Mouse (Mus musculus) heart, adult 11 months (tissue): ENCODE data around the gene Nat8f4.
"Not testable (repeated sequence)": the region's sequence is repeated elsewhere in the genome, so short reads cannot be mapped to it uniquely, and the experiment has no call there.

ENCODE experiments used
- DNase-seq: peaks from one replicate; pipeline ENCODE4 v3.0.0; 2022

Gene Nat8f4

GRCm38 (mm10) chr6:85904642-85905061 lies at the start of gene Nat8f4:
TSS of gene Nat8f4 (minus strand) at chr6:85904884.
- peak; percentile 92 for DNase-seq

DNA sequence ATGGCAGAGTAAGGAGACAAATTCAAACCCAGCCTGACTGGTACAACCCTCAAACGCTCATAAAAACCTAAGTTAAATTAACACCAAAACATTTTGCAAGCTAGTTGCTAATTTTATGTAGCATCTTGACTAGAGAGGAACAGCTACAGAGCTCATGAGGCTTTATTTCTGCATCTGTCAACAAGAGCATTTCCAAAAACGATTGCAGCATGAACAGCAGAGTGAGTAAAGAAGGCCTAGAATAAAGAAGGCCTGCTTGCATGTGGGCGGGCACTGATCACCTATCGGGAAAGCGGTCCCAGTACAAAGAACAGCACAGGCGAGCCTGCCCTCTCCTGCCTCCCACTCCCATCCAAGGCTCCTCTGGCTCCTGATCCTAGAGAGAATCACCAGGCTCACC lies 43.9 kb upstream of the Nat8f4 start:
- no peak for DNase-seq

DNA sequence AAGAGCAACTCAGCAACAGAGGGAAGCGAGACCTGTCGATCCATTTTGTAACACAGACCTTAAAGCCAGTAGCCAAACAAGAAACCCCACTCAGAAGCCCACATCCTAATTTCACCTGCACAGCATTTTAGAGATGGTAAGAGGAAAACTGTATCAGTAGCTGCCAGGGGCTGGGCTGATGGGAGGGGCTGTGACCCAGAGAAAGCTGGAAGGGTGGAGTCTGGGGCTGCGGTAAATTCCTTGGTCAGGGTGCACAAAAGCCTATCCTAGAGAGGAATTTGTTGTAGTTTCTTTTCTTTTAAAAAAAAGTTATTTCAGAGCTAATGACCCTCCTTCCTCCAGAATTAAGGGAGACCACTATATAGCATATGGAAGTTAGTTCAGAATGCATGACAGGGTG lies 37.8 kb upstream of the Nat8f4 start:
- no peak for DNase-seq

DNA sequence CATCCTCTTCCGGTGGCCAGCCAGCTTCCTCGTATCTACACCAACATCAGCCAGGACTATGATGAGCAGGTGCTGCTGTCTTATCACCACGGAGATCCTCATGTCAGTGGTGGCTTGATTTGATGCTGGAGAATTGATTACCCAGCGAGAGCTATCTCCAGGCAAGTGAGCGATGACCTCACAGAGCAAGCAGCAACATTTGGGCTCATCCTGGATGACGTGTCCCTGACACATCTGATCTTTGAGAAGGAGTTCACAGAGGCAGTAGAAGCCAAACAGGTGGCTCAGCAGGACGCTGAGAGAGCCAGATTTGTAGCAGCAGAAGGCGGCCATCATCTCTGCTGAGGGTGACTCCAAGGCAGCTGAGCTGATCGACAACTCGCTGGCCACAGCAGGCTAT lies 34.0 kb upstream of the Nat8f4 start:
- no peak for DNase-seq

DNA sequence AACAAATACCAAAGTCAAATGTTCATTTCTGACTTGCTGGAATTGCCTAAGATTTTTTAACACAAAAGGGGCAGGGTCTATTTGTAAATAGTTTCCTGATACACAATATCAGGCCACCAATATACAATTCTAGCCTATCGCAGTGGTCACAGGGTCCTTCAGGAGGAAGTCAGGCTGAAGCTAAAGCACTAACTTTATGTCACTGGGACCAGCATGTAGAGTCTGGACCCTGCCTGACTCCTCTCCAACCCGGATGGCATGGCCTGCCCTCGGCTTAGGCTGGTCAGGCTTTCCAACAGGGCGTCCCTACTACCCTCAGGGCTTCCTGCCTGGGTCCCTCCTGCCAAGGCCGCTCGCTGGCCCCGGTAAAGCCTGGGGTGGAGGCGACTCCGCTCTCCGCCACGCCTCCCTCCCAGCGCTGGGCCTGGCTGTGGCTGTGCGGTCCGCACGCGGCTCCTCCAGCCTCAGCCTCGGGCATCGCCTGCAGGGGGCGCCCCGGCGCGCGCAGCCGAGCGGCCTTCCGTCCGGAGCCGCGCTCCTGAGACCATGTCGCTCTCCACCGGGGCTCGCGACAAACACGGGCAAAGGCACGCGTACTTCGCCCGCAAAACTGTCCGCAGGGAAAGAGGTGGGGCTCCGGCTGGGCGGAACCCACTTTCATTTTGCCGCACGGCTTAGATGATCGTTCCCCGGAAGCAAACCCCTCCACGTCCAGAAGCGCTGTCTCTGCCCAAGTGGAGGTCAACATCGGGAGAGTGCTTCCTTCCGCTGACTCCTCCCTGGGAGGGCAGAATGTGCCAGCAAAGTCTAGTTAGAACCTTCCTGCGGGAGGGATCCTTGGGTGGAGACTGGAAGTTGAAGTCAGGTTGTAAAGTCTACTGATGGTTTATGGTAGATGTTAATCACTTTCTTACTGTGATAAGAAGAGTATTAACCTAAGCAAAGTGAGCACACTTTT lies 32.1 kb upstream of the Nat8f4 start:
- DNase-seq: peak; percentile 99

DNA sequence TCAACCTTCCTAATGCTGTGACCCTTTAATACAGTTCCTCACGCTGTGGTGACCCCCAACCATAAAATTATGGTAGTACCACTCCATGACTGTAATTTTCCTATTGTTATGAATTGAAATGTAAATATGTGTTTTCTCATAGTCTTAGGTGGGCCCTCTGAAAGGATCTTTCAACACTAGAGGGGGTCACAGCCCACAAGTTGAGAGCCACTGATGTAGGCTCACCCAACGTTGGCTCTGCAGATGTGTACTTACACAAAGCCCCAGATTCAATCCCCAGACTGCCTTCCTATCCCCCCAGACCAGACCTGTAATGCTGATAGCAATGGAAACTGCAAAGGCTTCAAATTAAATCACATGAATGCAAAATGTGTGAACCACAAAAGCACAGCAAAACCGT lies 31.0 kb upstream of the Nat8f4 start:
- peak; percentile 75 for DNase-seq

GRCm38 (mm10) chr6:85934047-85934446 lies 29.4 kb upstream of the Nat8f4 start:
- peak; percentile 68 for DNase-seq

- peak; percentile 64 for DNase-seq
Observed at GRCm38 (mm10) chr6:85929312-85929711, 24.6 kb upstream of the Nat8f4 start.

DNA sequence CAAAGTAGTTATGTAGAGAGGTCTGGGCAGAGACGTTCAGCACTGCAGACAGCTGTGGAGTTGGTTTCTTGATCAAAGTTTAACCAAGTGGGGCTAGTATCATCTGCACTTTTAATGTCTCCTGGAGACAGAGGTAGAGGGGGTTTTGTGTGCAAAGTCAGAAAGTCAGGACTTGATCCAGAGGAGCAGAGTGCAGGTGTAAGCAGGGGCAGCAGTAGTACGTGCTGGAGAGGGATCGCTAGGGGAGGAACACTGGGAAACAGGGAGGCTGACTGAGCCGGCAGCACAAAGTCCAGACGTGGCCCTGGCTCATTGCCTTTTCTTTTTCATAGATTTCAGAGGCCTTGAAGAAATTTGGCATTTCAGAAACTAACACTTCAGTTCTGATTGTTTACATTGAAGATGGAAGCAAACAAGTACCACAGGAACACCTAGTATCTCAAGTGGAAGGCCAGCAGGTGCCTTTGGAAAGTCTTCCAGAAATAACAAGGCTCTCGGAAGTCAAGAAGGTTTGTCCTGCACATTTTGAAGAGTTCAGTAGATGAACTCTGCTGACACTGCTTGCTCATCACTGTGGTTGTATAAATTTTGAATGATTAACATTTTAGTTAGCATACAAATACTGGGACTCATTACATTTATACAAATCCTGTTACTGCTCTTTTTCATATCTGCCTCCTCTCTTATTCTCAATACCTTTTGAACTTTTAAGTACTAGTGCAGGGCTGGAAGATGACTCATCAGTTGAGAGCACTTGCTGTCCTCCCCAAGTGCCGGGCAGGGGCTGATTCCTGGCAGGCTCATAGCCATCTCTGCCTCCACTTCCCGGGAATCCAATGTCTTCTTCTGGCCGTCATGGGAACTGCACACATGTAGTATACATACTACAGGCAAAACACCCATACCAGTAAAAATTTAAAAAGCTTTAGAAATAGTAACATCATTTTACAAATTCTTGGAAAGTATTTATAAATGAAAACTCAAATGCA lies 23.1 kb upstream of the Nat8f4 start:
- DNase-seq: peak; percentile 59

GRCm38 (mm10) chr6:85926709-85927108 lies 22.0 kb upstream of the Nat8f4 start:
- peak; percentile 60 for DNase-seq

GRCm38 (mm10) chr6:85923643-85924042 lies 19.0 kb upstream of the Nat8f4 start:
- DNase-seq: no peak

- no peak for DNase-seq
Observed at GRCm38 (mm10) chr6:85919401-85919800, 14.7 kb upstream of the Nat8f4 start.

DNA sequence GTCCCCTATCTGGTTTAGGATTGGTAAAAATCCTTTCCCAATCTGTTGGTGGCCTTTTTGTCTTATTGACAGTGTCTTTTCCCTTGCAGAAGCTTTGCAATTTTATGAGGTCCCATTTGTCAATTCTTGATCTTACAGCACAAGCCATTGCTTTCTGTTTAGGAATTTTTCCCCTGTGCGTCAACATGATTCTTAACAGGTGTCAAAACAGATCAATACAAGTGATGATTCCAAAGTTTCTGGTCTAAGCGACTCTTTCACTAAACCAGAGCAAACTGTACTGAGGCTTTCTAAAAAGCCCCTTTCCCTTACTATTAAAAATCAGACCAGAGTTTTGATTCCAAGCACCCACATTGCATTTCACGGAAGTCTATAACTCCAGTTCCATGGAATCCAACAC lies 13.7 kb upstream of the Nat8f4 start:
- DNase-seq: not testable (repeated sequence)

DNA sequence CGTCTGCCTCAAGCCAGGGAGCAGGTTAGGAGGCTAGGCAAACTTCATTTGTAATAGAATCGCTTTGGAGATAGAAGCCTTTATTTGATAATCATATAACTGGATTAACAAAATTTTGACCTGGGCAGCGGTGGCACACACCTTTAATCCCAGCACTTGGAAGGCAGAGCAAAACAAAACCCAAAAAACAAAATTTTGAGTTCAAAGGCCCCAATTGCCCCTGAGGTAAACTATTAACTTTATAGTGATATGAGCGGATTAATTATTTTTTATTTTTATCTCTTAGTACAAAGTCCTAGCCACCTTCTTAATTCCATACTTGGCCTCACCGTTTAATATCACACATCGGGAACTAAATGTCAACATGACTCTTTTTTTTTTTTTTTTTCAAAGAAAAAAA lies 11.9 kb upstream of the Nat8f4 start:
- no peak for DNase-seq

DNA sequence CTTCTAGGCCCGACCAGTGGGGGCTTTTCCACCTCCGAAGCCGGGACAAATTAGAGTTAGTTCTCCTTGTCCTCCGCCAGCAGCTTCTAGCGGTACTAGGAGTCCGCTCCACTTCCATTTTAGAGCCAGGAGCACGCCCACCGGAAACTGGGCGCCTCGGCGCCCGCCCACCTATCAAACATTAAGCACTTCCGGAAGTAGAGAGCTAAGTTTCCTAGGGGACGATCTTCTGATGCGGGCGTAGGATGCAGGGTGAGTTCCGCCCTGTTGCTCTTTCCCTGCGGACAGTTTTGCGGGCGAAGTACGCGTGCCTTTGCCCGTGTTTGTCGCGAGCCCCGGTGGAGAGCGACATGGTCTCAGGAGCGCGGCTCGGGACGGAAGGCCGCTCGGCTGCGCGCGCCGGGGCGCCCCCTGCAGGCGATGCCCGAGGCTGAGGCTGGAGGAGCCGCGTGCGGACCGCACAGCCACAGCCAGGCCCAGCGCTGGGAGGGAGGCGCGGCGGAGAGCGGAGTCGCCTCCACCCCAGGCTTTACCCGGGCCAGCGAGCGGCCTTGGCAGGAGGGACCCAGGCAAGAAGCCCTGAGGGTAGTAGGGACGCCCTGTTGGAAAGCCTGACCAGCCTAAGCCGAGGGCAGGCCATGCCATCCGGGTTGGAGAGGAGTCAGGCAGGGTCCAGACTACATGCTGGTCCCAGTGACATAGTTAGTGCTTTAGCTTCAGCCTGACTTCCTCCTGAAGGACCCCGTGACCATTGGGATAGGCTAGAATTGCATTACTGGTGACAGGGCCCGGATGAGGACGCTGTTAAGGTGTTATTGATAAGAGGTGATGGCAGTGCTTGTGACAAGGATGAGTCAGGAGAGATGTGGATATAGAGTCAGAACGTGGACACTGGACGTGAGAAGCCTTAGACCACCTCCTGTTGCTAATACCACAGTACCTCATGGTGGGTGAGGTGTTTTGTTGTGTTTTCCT lies 11.1 kb upstream of the Nat8f4 start, which contains the start of gene Nat8f1:
Gene Nat8f1 (minus strand): TSS at position 149 of the 975 bp plus-strand sequence.
- peak; percentile 99 for DNase-seq

DNA sequence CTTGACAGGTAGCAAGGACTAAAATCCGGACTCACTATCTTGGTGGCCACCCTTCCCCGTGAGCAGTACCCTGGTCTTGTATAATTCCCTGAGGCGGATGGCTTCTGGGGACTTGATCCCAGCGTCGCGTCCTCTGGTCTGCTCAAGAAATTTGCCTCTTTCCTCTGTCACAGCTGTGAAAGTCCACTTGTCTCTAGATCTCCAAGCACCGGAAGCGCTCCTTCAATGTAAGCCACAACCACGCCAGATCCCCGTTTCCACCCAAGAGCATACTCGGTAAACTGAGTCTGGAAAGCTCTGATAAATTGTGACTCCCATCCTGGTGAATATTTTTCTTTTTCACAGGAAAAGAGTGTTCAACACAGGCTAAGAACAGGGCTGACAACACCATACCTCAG lies 10.5 kb upstream of the Nat8f4 start:
- no peak for DNase-seq

DNA sequence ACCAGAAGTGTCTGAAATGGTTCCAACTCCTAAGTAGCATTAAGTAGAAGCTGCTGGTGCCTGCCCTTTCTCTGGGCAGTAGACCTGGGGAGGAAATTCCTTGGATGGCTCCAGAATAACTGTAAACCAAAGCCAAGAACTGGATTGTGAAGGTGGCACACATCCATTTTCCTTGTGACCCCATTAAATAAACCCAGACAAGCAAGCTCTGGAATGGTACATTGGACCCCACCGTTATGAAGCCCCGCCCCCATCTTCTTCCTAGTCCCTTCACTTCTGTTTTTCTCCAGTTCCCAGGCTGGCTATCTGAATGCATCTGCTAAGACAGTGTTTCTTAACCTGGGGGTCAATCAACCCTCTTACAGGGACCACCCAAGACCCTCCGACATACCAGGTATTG lies 6.9 kb upstream of the Nat8f4 start, which contains the start of gene Tprkb:
Gene Tprkb (plus strand): TSS at position 279 of the 400 bp plus-strand sequence.
- no peak for DNase-seq

DNA sequence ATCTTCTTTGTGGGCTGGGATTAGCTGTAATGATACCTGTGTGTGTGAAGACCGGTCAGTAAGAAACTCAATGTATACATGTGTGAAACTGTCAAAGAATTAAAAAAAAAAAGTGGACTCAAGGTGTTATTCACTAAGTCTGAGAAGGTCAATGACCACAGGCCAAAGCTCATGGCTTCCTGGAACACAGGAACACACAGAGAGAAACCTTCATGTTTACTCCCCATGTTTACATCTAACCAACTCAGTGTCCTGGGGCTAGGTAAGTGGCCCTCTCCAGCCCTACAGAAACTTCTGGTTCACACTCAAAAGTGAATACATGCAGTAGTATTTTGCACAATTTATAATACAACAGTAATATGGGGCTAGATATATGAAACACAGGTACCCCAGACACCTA lies 5.0 kb upstream of the Nat8f4 start:
- DNase-seq: no peak

- no peak for DNase-seq
Observed at GRCm38 (mm10) chr6:85908341-85908740, 3.7 kb upstream of the Nat8f4 start.

GRCm38 (mm10) chr6:85906911-85907351 lies 2.2 kb upstream of the Nat8f4 start:
- peak; percentile 97 for DNase-seq

GRCm38 (mm10) chr6:85902303-85902702 lies 2.4 kb downstream of the Nat8f4 start:
- peak; percentile 74 for DNase-seq
